Mouse (Mus musculus): ENCODE results near the gene Olfr516. TPM values are rescaled to one million over a fixed set of nuclear protein-coding genes. Genes with fewer than 3 reads are reported as not detected.
"Not testable (repeated sequence)": the region's sequence is repeated elsewhere in the genome, so short reads cannot be mapped to it uniquely, and the experiment has no call there.

Gene Olfr516
- not detected in 2 replicates for polyA plus RNA-seq (2016; fragmentation: Nextera tagmentation; extraction: Ambion mirVana)

DNA sequence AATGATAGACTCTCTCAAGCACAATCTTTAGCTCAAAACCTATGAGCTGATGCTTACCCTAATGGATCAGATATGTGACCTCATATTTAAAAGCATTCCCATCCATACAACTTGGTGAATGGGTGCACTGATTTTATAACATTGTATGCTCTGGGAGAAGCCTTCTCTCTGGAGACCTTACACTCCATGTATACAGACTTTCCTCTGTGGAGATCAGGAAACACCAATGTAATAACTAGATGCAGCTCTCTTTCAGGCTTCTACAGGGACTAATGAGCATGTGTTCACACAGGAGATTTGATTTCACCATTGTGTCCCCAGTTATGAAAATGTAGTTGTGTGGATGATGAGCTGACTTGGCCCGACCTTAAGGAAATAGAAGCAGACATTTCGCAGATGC, at the start of gene Olfr516:
TSS of gene Olfr516 (minus strand) at position 101 of the 400 bp plus-strand sequence.
- Histone ChIP-seq H3K27ac (no peak within 1 kb of the TSS), H3K27me3 (ENCODE audit: insufficient read depth, poor library complexity, severe bottlenecking) (no peaks in the 10 kb centered on the region), H3K4me1 (no peaks in the 10 kb centered on the region), H3K4me3 (no peak within 1 kb of the TSS), H3K36me3 (no peaks in the 10 kb centered on the region), H3K9me3 (no peaks in the 10 kb centered on the region)
- DNase-seq (ENCODE audit: low spot score): no peak
- 84% methylated on average over 2 of the region's 2 CpGs for WGBS

DNA sequence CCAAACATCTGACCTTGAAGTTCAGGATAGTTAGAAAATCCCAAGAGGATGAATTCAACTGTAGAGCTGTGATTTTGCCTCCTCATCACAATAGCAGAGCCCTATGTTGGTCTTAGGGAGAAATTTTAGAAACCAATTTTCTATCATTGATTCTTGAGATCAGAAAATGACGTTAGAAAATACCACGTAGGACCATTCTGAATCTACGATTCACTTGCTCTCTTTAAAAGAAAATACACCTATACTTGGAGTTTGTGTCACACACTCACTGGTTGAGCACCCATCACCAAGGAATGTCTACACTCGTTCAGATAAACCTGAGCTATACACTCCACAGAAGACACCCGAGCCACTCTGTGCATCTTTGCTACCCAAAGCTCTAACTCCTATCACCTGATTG, 44.0 kb upstream of the Olfr516 start, which contains the start of gene Olfr519:
TSS of gene Olfr519 (minus strand) at position 101 of the 400 bp plus-strand sequence.
- Histone ChIP-seq H3K27me3 (ENCODE audit: insufficient read depth, poor library complexity, severe bottlenecking) (no peaks in the 10 kb centered on the region), H3K36me3 (no peaks in the 10 kb centered on the region), H3K4me3 (no peak within 1 kb of the TSS), H3K9me3 (no peaks in the 10 kb centered on the region), H3K27ac (no peak within 1 kb of the TSS), H3K4me1 (no peaks in the 10 kb centered on the region)
- no peak for DNase-seq (ENCODE audit: low spot score)
- 77% methylated on average over 5 of the region's 5 CpGs for WGBS

DNA sequence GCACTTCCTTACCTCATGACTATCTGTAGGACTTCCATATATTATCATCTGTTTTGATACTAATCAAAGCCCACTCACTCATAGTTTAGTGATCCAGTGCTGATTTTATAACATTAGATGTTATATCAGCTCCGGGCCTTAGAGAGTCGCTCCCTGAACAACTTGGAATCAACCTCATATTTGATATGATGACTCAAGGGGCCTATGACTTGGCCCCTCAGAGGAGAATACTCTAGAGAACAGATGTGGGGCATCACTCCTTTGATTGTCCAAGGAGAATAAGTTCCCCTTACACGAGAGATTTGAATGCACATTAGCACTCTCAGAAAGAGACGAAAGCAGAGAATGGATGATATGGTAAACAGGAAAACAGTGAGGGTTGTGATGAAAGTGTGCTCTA, 34.6 kb upstream of the Olfr516 start, which contains the start of gene Olfr518:
TSS of gene Olfr518 (minus strand) at position 101 of the 400 bp plus-strand sequence.
- no peak for DNase-seq (ENCODE audit: low spot score)
- no peaks in the 10 kb centered on the region for H3K36me3 ChIP-seq
- no peaks in the 10 kb centered on the region for H3K9me3 ChIP-seq
- WGBS: 73% methylated on average over 4 of the region's 4 CpGs
- no peaks in the 10 kb centered on the region for H3K27me3 ChIP-seq (ENCODE audit: insufficient read depth, poor library complexity, severe bottlenecking)
- H3K4me3 ChIP-seq: no peak within 1 kb of the TSS
- H3K4me1 ChIP-seq: no peaks in the 10 kb centered on the region
- H3K27ac ChIP-seq: no peak within 1 kb of the TSS

DNA sequence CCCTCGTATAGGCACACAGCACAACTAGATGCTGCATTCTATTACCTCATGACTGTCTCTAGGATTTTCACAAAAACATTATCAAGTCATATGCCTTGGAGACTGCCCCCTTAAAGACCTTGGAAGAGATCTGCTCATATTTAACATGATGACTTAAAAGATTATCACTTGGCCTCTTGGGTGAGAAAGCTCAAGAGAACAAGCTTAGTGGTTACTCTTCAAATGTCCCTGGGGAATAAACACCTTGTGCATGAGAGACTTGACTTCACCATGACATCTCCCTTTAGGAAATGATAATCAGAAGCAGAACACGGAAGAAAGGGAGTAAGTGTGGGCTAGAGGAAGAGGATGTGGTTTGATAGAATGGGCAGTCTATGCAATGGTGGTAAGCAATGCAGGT, 21.9 kb upstream of the Olfr516 start, which contains the start of gene Olfr517:
TSS of gene Olfr517 (minus strand) at position 101 of the 400 bp plus-strand sequence.
- H3K36me3 ChIP-seq: no peaks in the 10 kb centered on the region
- no peaks in the 10 kb centered on the region for H3K4me1 ChIP-seq
- H3K27ac ChIP-seq: no peak within 1 kb of the TSS
- 56% methylated on average over 2 of the region's 2 CpGs for WGBS
- no peak within 1 kb of the TSS for H3K4me3 ChIP-seq
- no peak for DNase-seq (ENCODE audit: low spot score)
- no peaks in the 10 kb centered on the region for H3K9me3 ChIP-seq
- H3K27me3 ChIP-seq (ENCODE audit: insufficient read depth, poor library complexity, severe bottlenecking): no peaks in the 10 kb centered on the region

DNA sequence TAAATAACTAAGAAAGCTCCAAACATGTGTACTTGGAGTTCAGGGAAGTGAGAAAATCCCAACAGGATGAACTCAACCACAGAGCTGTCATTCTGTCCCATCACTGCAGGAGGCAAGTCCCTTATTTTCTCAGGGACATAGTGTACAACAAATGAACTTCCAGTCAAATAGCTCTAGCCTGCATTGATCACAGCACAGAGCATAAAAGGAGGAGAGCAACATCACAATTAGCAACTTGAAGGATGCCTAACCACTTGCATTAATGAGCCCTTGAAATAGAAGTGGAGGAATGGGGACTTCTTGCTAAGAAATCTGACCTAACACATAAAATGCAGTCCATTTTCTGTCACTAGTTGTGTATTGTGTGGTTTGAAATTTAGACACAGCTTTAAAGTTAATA, 24.4 kb downstream of the Olfr516 start, which contains the start of gene Olfr514:
TSS of gene Olfr514 (minus strand) at position 101 of the 400 bp plus-strand sequence.
- DNase-seq (ENCODE audit: low spot score): no peak
- no peaks in the 10 kb centered on the region for H3K36me3 ChIP-seq
- H3K9me3 ChIP-seq: no peaks in the 10 kb centered on the region
- H3K27ac ChIP-seq: no peak within 1 kb of the TSS
- H3K4me3 ChIP-seq: no peak within 1 kb of the TSS
- H3K27me3 ChIP-seq (ENCODE audit: insufficient read depth, poor library complexity, severe bottlenecking): no peaks in the 10 kb centered on the region
- no peaks in the 10 kb centered on the region for H3K4me1 ChIP-seq

DNA sequence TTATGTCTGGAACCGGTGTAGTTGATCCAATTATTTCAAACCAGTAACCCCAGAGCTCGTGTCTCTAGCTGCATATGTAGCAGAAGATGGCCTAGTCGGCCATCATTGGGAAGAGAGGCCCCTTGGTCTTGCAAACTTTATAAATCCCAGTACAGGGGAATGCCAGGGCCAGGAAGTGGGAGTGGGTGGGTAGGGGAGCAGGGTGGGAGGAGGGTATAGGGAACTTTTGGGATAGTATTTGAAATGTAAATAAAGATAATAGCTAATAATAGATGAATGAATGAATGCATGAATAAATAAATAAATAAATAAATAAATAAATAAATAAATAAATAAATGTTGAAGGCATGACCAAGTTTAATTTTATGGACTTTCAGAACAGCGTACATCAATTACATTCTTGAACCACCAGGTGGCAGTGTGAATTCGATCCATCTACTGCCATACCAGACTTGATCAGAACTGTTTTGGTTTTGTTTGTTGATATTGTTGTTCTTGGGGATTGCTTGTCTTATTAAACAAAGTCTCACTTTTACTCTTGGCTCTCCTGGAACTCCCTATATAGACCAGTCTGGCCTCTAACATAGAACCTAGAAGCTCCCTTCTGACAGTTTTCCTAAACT, 35.6 kb downstream of the Olfr516 start:
- not testable (repeated sequence) for DNase-seq (ENCODE audit: low spot score); H3K27me3 ChIP-seq (ENCODE audit: insufficient read depth, poor library complexity, severe bottlenecking); H3K4me3 ChIP-seq; H3K4me1 ChIP-seq; H3K9me3 ChIP-seq; H3K36me3 ChIP-seq; H3K27ac ChIP-seq
- WGBS: 49% methylated on average over 5 of the region's 5 CpGs

DNA sequence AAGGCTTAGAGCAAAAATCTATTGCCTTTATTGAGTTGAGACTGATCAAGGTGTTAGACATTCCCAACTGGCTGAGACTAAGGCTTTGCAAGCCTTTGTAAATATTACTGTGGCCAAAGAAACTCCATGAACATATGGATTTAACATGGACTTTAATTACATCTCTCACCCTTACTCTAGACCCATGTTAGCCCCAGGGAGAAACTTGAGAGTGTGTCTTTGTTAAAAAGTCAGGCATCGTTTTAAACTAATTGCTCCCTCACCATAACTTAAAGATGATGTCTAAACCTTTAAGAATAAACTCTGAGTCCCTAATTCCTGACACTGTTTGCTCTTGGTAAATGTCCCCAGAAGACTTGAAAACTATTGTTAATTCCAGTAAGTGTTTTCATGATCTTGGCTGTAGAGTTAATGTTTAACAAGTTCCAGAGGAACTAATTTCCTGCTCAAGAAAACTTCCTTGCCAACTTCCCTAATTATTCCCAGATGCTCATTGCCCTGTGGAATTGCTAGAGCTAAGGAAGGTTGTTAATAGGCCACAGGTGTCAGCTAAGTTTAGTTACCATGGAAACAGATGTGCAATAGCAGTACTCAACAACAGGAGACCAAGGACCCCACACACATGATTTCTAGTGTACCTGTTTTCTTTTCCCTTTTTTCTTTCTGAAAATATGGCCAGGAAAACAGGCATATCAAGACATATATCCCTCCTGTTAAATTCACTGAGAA, 53.0 kb downstream of the Olfr516 start:
- H3K4me1 ChIP-seq: no peaks in the 10 kb centered on the region
- no peaks in the 10 kb centered on the region for H3K36me3 ChIP-seq
- H3K27me3 ChIP-seq (ENCODE audit: insufficient read depth, poor library complexity, severe bottlenecking): no peaks in the 10 kb centered on the region
- H3K9me3 ChIP-seq: no peaks in the 10 kb centered on the region
- 53% methylated on average over 1 of the region's 1 CpGs for WGBS
- H3K27ac ChIP-seq: no peak overlapping the region
- DNase-seq (ENCODE audit: low spot score): no peak
- no peak overlapping the region for H3K4me3 ChIP-seq

Other genes with a start within 250 kb of the Olfr516 start
- gene Olfr506, start 239.7 kb downstream of the Olfr516 start, polyA plus RNA-seq (2016; fragmentation: Nextera tagmentation; extraction: Ambion mirVana): not detected in 2 replicates
- gene Olfr507, start 228.7 kb downstream of the Olfr516 start, polyA plus RNA-seq (2016; fragmentation: Nextera tagmentation; extraction: Ambion mirVana): not detected in 2 replicates
- not detected in 2 replicates for gene Olfr508, start 220.5 kb downstream of the Olfr516 start, polyA plus RNA-seq (2016; fragmentation: Nextera tagmentation; extraction: Ambion mirVana)
- not detected in 2 replicates for gene Olfr509, start 198.6 kb downstream of the Olfr516 start, polyA plus RNA-seq (2016; fragmentation: Nextera tagmentation; extraction: Ambion mirVana)
- gene Olfr510, start 184.1 kb downstream of the Olfr516 start, polyA plus RNA-seq (2016; fragmentation: Nextera tagmentation; extraction: Ambion mirVana): not detected in 2 replicates
- not detected in 2 replicates for gene Olfr512, start 137.2 kb downstream of the Olfr516 start, polyA plus RNA-seq (2016; fragmentation: Nextera tagmentation; extraction: Ambion mirVana)
- not detected in 2 replicates for gene Olfr513, start 99.6 kb downstream of the Olfr516 start, polyA plus RNA-seq (2016; fragmentation: Nextera tagmentation; extraction: Ambion mirVana)
- gene Olfr514, start 24.5 kb downstream of the Olfr516 start, polyA plus RNA-seq (2016; fragmentation: Nextera tagmentation; extraction: Ambion mirVana): not detected in 2 replicates
- not detected in 2 replicates for gene Olfr517, start 21.9 kb upstream of the Olfr516 start, polyA plus RNA-seq (2016; fragmentation: Nextera tagmentation; extraction: Ambion mirVana)
- not detected in 2 replicates for gene Olfr518, start 34.5 kb upstream of the Olfr516 start, polyA plus RNA-seq (2016; fragmentation: Nextera tagmentation; extraction: Ambion mirVana)
- gene Olfr519, start 43.9 kb upstream of the Olfr516 start, polyA plus RNA-seq (2016; fragmentation: Nextera tagmentation; extraction: Ambion mirVana): not detected in 2 replicates
- gene Nlrp10, start 79.6 kb upstream of the Olfr516 start, polyA plus RNA-seq (2016; fragmentation: Nextera tagmentation; extraction: Ambion mirVana): 1.9 and 3.8 TPM in 2 replicates
- gene Eif3f, start 83.9 kb upstream of the Olfr516 start, polyA plus RNA-seq (2016; fragmentation: Nextera tagmentation; extraction: Ambion mirVana): 49.3 and 61.1 TPM in 2 replicates
- 0.25 and 0.88 TPM in 2 replicates for gene Tub, start 99.8 kb upstream of the Olfr516 start, polyA plus RNA-seq (2016; fragmentation: Nextera tagmentation; extraction: Ambion mirVana)
- 2.4 and 2.9 TPM in 2 replicates for gene Ric3, start 232.8 kb upstream of the Olfr516 start, polyA plus RNA-seq (2016; fragmentation: Nextera tagmentation; extraction: Ambion mirVana)